8 mouse cellular contexts compared by ENCODE assay signal in genomic region chr10:122679437-122680045, GRCm38 (mm10). TPM values are rescaled to one million over a fixed set of nuclear protein-coding genes. Genes with fewer than 3 reads are reported as not detected.
DNase-seq lines count a peak whose midpoint lies in the region; ATAC-seq and TF ChIP-seq lines count a peak whose summit lies in the region.

No protein-coding gene starts in this region.

- H3K4me3 ChIP-seq in heart, embryonic 15.5 days, result peak overlapping the region; percentile 92
- peak overlapping the region; percentile 64 for H3K4me3 ChIP-seq in kidney, postnatal 0 days (replicated peaks; ENCODE audit: low read depth, low read length)
- peak overlapping the region; percentile 74 for H3K4me3 ChIP-seq in liver, postnatal 0 days (ENCODE audit: low read depth, low read length)
- H3K4me3 ChIP-seq in neural tube, embryonic 14.5 days (ENCODE audit: low read depth, low read length), result peak overlapping the region; percentile 81

- H3K4me1 ChIP-seq in heart, embryonic 15.5 days (replicated peaks), result peaks cover 15% of the 10 kb centered on the region
- 0 out of 2 replicates have a peak, but pooled peaks cover 3% of the 10 kb centered on the region for H3K4me1 ChIP-seq in kidney, postnatal 0 days (replicated peaks; ENCODE audit: insufficient read depth, low read length)
- peaks cover 8% of the 10 kb centered on the region; the same call in 1 of the 2 replicates for H3K4me1 ChIP-seq in liver, postnatal 0 days (ENCODE audit: insufficient read depth)
- H3K4me1 ChIP-seq in neural tube, embryonic 14.5 days (ENCODE audit: control insufficient read depth, insufficient read depth, low read length), result no peaks in the 10 kb centered on the region

- peak; percentile 15 to 21 for DNase-seq in CD8-positive naive resting alpha-beta T cell, adult 2 months (ENCODE audit: low read depth in 2 of 2, low spot score in 2 of 2)
- peak; percentile 41 for DNase-seq in R1 (ENCODE audit: low read depth, low spot score)
- peak; percentile 49 for DNase-seq in embryo, embryonic 10.5 days (ENCODE audit: low spot score)
- peak; percentile 65 for DNase-seq in kidney, postnatal 0 days (ENCODE audit: low spot score)
- DNase-seq in liver, postnatal 0 days, result peak; percentile 28
- DNase-seq in adipocyte (ENCODE audit: low spot score), result no peak

- no peak; the same call in 1 of the 2 replicates for ATAC-seq in heart, embryonic 15.5 days (replicated peaks; ENCODE audit: insufficient number of reproducible peaks, insufficient read depth, low FRiP score, low read depth)
- ATAC-seq in kidney, postnatal 0 days (replicated peaks; ENCODE audit: low FRiP score, low read depth), result no peak
- peak; percentile 59 for ATAC-seq in liver, postnatal 0 days
- ATAC-seq in neural tube, embryonic 14.5 days (ENCODE audit: low read depth), result no peak; the same call in 1 of the 2 replicates

- H3K9me3 ChIP-seq in heart, embryonic 15.5 days (replicated peaks), result no peaks in the 10 kb centered on the region
- no peaks in the 10 kb centered on the region for H3K9me3 ChIP-seq in kidney, postnatal 0 days (replicated peaks; ENCODE audit: low read length)
- no peaks in the 10 kb centered on the region for H3K9me3 ChIP-seq in liver, postnatal 0 days (ENCODE audit: low read length)
- no peaks in the 10 kb centered on the region for H3K9me3 ChIP-seq in neural tube, embryonic 14.5 days (ENCODE audit: control insufficient read depth, low read length)

- WGBS in heart, embryonic 15.5 days, result under 1% methylated on average over 33 of the region's 33 CpGs
- under 1% methylated on average over 33 of the region's 33 CpGs for WGBS in kidney, postnatal 0 days
- WGBS in liver, postnatal 0 days (ENCODE audit: insufficient replicate concordance), result under 1% methylated on average over 33 of the region's 33 CpGs
- WGBS in neural tube, embryonic 14.5 days, result under 1% methylated on average over 33 of the region's 33 CpGs

- peak overlapping the region; percentile 99 for H3K4me2 ChIP-seq in heart, embryonic 15.5 days
- H3K4me2 ChIP-seq in kidney, postnatal 0 days (ENCODE audit: low read length), result peak overlapping the region; percentile 77
- peak overlapping the region; percentile 89 for H3K4me2 ChIP-seq in liver, postnatal 0 days (ENCODE audit: low read depth, low read length)
- peak overlapping the region; percentile 96 for H3K4me2 ChIP-seq in neural tube, embryonic 14.5 days (ENCODE audit: low read depth, low read length)

- TF ChIP-seq EP300 in liver, postnatal 0 days (IDR thresholded peaks at IDR 0.05; ENCODE audit: low read depth), result no peak

- H3K36me3 ChIP-seq in heart, embryonic 15.5 days, result no peaks in the 10 kb centered on the region
- H3K36me3 ChIP-seq in kidney, postnatal 0 days (ENCODE audit: insufficient read depth, low read length), result no peaks in the 10 kb centered on the region
- no peaks in the 10 kb centered on the region for H3K36me3 ChIP-seq in liver, postnatal 0 days (replicated peaks; ENCODE audit: insufficient read depth, low read length)
- no peaks in the 10 kb centered on the region for H3K36me3 ChIP-seq in neural tube, embryonic 14.5 days (ENCODE audit: control insufficient read depth, insufficient read depth, low read length)

- peak overlapping the region; percentile 72 for H3K27ac ChIP-seq in heart, embryonic 15.5 days
- peak overlapping the region; percentile 87 for H3K27ac ChIP-seq in kidney, postnatal 0 days
- peak overlapping the region; percentile 78 for H3K27ac ChIP-seq in liver, postnatal 0 days (ENCODE audit: low read depth)
- peak overlapping the region; percentile 90 for H3K27ac ChIP-seq in neural tube, embryonic 14.5 days (ENCODE audit: low read depth, low read length)

- H3K9ac ChIP-seq in heart, embryonic 15.5 days, result peak overlapping the region; percentile 87
- H3K9ac ChIP-seq in kidney, postnatal 0 days (ENCODE audit: low read depth, low read length), result peak overlapping the region; percentile 85
- peak overlapping the region; percentile 63 for H3K9ac ChIP-seq in liver, postnatal 0 days (replicated peaks)
- peak overlapping the region; percentile 91 for H3K9ac ChIP-seq in neural tube, embryonic 14.5 days (replicated peaks; ENCODE audit: low read depth, low read length)

- H3K27me3 ChIP-seq in heart, embryonic 15.5 days, result no peaks in the 10 kb centered on the region
- no peaks in the 10 kb centered on the region for H3K27me3 ChIP-seq in kidney, postnatal 0 days (ENCODE audit: insufficient read depth, low read length)
- H3K27me3 ChIP-seq in liver, postnatal 0 days (ENCODE audit: insufficient read depth, low read length), result peaks cover 12% of the 10 kb centered on the region; the same call in 1 of the 2 replicates
- no peaks in the 10 kb centered on the region for H3K27me3 ChIP-seq in neural tube, embryonic 14.5 days (ENCODE audit: control insufficient read depth, insufficient read depth, low read length)

- no peak for TF ChIP-seq CTCF in kidney, postnatal 0 days (IDR thresholded peaks at IDR 0.05; ENCODE audit: low read depth)
- TF ChIP-seq CTCF in liver, postnatal 0 days (IDR thresholded peaks at IDR 0.05; ENCODE audit: low read depth), result no peak

RNA-seq across cellular contexts. Expression of gene Ppm1h, which starts 1.0 kb away (rescaled TPM):
- polyA plus RNA-seq in heart, embryonic 15.5 days (2015; fragmentation: Nextera tagmentation; extraction: Ambion mirVana), result 4.2 and 7.6 TPM in 2 replicates
- polyA plus RNA-seq in kidney, postnatal 0 days (2015; fragmentation: Nextera tagmentation; extraction: Ambion mirVana), result 33.5 and 38.0 TPM in 2 replicates
- 3.1 and 3.9 TPM in 2 replicates for polyA plus RNA-seq in liver, postnatal 0 days (2015; fragmentation: Nextera tagmentation; extraction: Ambion mirVana)
- 35.4 and 41.5 TPM in 2 replicates for polyA plus RNA-seq in neural tube, embryonic 14.5 days (2014; fragmentation: Nextera tagmentation; extraction: Ambion mirVana)
